Mouse (Mus musculus) lung, embryonic 16.5 days (tissue): ENCODE data around the gene Nkx2-2. TPM values are rescaled to one million over a fixed set of nuclear protein-coding genes. Genes with fewer than 3 reads are reported as not detected.
A peak's percentile ranks its signal among the peaks of the same experiment; 100 is the strongest.

Experiments
- ATAC-seq: fragments of 200-750 bp; cut with Nextera tagmentation; 2 replicates; pipeline ENCODE4 v1.8.0; 2017; ENCODE audit warnings: low read depth, mild to moderate bottlenecking, moderate library complexity
- H3K27ac ChIP-seq: fragments of 300-500 bp; sonication (generic); 2 replicates; pipeline ENCODE4 v1.5.1; 2014; ENCODE audit warnings: mild to moderate bottlenecking, control low read depth, low read length
- H3K27me3 ChIP-seq: fragments of 300-500 bp; sonication (generic); 2 replicates; pipeline ENCODE4 v1.6.1; 2014; ENCODE audit warnings: low read depth, low read length, mixed read lengths; ENCODE audit not compliant: control insufficient read depth, insufficient read depth
- H3K36me3 ChIP-seq: fragments of 300-500 bp; sonication (generic); 2 replicates; pipeline ENCODE4 v1.6.1; 2014; ENCODE audit warnings: low read length; ENCODE audit not compliant: control insufficient read depth, insufficient read depth
- H3K4me1 ChIP-seq: fragments of 300-500 bp; sonication (generic); replicated peaks from 2 replicates; pipeline ENCODE4 v1.6.1; 2014; ENCODE audit warnings: low read length, mixed read lengths; ENCODE audit not compliant: control insufficient read depth, insufficient read depth
- H3K4me2 ChIP-seq: fragments of 300-500 bp; sonication (generic); 2 replicates; pipeline ENCODE4 v1.6.1; 2014; ENCODE audit warnings: low read depth, low read length, control low read depth
- H3K4me3 ChIP-seq: fragments of 300-500 bp; sonication (generic); 2 replicates; pipeline ENCODE4 v1.5.1; 2014; ENCODE audit warnings: mild to moderate bottlenecking, low read length, control low read depth
- H3K9ac ChIP-seq: fragments of 300-500 bp; sonication (generic); 2 replicates; pipeline ENCODE4 v1.6.1; 2014; ENCODE audit warnings: low read length, control low read depth
- H3K9me3 ChIP-seq: fragments of 300-500 bp; sonication (generic); 2 replicates; pipeline ENCODE4 v1.6.1; 2016; ENCODE audit warnings: low read length; ENCODE audit not compliant: control insufficient read depth
- WGBS: fragments of 180-500 bp; shearing (Covaris S2); extraction: QIAGEN DNeasy Blood & Tissue Kit; methylation state at CpG from one replicate; pipeline ENCODE4 v1.1.7; 2014; 5-methylcytosine and 5-hydroxymethylcytosine counted together
- polyA plus RNA-seq: library from polyadenylated mRNA; unstranded; fragments of >200 nt; fragmentation: Nextera tagmentation; extraction: Ambion mirVana; gene quantifications from 2 replicates; pipeline ENCODE4 v1.2.1, GENCODE M21; 2015

Gene Nkx2-2
- polyA plus RNA-seq = not detected in 2 replicates

DNA sequence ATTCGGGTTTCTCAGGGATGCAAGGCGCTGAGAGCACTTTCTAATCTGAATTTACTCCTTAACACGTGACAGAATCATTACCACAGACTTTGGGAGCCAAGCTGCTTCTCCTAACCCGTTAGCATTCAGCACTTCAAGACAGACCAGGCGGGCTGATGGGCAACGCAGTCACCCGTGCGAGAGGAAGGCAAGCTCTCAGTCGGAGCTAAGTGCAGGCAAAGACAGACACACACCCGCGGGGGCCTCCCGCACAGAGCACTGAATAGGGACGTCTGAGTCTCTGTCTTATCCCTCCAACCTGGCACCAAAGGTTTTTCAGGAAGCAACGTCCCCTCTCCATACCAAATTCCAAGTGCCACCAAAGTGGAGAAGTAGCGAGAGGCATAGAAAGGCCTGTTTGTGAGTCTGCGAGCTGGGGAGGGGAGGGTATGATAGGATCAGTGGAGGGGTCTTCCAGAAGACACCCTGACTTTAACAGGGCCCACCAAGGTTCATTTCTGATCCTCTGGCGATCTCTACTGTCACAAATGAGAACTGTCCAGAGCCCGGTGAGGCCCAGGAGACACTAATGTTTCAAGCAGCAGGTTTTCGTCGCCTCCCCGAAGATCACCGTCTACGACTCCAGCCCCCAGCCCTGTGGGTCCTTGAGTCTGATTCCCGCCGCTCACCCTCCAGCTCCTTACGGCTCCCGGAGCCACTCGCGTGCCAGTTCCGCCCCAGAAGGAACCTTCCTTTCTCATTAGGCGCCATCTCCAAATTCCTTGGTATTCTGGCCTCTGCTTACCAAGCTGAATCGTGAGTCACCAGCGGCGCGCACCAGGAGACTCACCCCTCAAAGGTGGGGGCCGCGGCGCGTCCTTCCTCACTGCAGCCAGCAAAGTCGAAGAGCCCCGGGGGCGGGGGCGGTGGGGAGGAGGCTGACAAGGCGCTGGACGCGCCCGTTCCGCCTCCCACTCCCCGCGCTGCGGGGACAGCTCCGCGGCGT lies at the start of gene Nkx2-2:
TSS of gene Nkx2-2 (minus strand) at position 973 of the 985 bp plus-strand sequence.
- no peaks in the 10 kb centered on the region for H3K36me3 ChIP-seq
- peaks cover 27% of the 10 kb centered on the region for H3K4me1 ChIP-seq
- H3K4me2 ChIP-seq = peak within 1 kb of the TSS; percentile 57
- no peak within 1 kb of the TSS for H3K27ac ChIP-seq
- H3K4me3 ChIP-seq = peak within 1 kb of the TSS; percentile 38
- under 1% methylated on average over 52 of the region's 54 CpGs for WGBS
- ATAC-seq = no peak
- H3K9me3 ChIP-seq = no peaks in the 10 kb centered on the region
- peaks cover 87% of the 10 kb centered on the region for H3K27me3 ChIP-seq
- H3K9ac ChIP-seq = no peak within 1 kb of the TSS

GRCm38 (mm10) chr2:147235707-147236290 lies 41.8 kb upstream of the Nkx2-2 start:
- no peak for ATAC-seq
- WGBS = 87% methylated on average over 25 of the region's 25 CpGs
- Histone ChIP-seq H3K4me1 (no peaks in the 10 kb centered on the region), H3K4me2 (no peak overlapping the region), H3K36me3 (no peaks in the 10 kb centered on the region), H3K4me3 (no peak overlapping the region), H3K9me3 (no peaks in the 10 kb centered on the region), H3K27me3 (no peaks in the 10 kb centered on the region), H3K27ac (no peak overlapping the region), H3K9ac (no peak overlapping the region)

DNA sequence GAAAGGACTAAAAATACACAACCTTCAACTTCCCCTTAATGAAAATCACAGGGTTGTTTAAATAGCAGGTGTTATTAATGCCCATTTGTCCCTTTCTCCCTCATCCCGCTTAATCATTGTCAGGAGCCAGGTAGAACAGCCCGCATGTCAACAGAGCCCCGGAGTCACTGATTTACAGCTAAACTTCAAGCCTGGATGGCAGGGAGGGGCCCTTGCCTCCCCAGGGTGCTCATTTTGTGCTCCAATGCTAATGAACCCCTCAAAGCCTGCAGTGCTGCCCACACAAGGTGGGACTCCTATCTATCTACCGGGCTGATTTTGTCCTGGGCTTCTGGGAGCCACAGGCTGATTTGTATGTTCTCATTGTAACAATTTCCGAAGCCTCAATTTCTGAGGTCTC lies 37.1 kb upstream of the Nkx2-2 start:
- 43% methylated on average over 5 of the region's 5 CpGs for WGBS
- Histone ChIP-seq H3K36me3 (no peaks in the 10 kb centered on the region), H3K27me3 (no peaks in the 10 kb centered on the region), H3K4me3 (no peak overlapping the region), H3K4me2 (no peak overlapping the region), H3K9me3 (no peaks in the 10 kb centered on the region), H3K4me1 (no peaks in the 10 kb centered on the region), H3K27ac (no peak overlapping the region), H3K9ac (no peak overlapping the region)
- ATAC-seq = no peak

DNA sequence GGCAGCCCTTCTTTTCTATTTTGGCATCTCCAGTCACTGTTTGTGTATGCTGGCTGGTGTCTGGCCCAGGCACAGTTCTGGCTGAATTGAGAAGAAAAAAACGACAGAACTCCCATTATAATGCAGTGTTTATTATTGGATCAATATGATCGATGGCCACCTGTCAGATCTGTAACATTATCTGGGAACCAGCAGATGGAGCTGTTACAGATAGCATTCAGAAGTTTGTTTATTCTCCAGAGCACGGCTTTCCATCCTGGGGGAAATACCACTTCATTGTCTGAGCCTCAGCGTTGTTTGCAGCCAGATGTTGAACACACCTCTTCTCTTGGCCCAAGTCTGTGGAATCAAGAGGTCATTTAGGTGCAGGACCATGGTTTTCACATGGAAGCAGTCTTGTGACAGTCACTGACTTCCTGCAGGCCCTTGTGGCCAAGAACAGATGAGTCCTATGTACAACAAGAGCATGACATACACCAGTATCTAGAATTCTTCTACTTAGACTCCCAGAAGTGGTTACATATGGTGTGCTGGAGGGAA lies 11.1 kb upstream of the Nkx2-2 start:
- no peaks in the 10 kb centered on the region for H3K4me1 ChIP-seq
- H3K9ac ChIP-seq = no peak overlapping the region
- H3K36me3 ChIP-seq = no peaks in the 10 kb centered on the region
- H3K4me2 ChIP-seq = no peak overlapping the region
- H3K4me3 ChIP-seq = no peak overlapping the region
- peaks cover 4% of the 10 kb centered on the region; the same call in 1 of the 2 replicates for H3K27me3 ChIP-seq
- ATAC-seq = no peak
- WGBS = 7% methylated on average over 4 of the region's 4 CpGs
- no peak overlapping the region for H3K27ac ChIP-seq
- H3K9me3 ChIP-seq = no peaks in the 10 kb centered on the region

- Histone ChIP-seq H3K27me3 (peaks cover 76% of the 10 kb centered on the region), H3K4me2 (peak overlapping the region; percentile 57), H3K9ac (no peak overlapping the region), H3K4me3 (peak overlapping the region; percentile 38), H3K36me3 (no peaks in the 10 kb centered on the region), H3K9me3 (no peaks in the 10 kb centered on the region), H3K27ac (no peak overlapping the region), H3K4me1 (peaks cover 20% of the 10 kb centered on the region)
- under 1% methylated on average over 57 of the region's 71 CpGs for WGBS
- peak; percentile 13; the same call in 1 of the 2 replicates for ATAC-seq
Observed at GRCm38 (mm10) chr2:147194711-147195615, 920 bp upstream of the Nkx2-2 start.

DNA sequence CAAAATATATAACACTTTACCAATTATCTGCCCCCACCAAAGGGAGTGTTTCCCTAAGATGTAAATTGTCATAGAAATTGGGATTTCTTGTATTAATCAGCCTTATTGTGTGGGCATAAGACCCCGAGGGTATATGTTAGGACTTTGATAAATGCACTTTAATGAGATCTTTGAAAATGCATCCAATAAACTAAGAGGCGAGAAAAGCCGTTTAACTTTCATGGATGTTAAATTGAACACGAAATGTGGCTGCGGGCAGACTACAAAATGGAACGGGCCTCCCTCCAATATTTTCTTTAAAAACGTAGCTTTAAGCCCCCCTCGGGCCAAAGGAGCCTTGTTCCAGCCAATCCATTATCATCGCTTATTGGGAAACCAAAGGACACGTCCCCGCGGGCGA lies 1.3 kb downstream of the Nkx2-2 start:
- Histone ChIP-seq H3K27me3 (peaks cover 92% of the 10 kb centered on the region), H3K36me3 (no peaks in the 10 kb centered on the region), H3K4me3 (no peak overlapping the region), H3K9me3 (no peaks in the 10 kb centered on the region), H3K4me1 (peaks cover 27% of the 10 kb centered on the region), H3K9ac (no peak overlapping the region), H3K4me2 (no peak overlapping the region), H3K27ac (no peak overlapping the region)
- no peak for ATAC-seq
- 4% methylated on average over 13 of the region's 13 CpGs for WGBS

- peak; percentile 86 for ATAC-seq
- peak overlapping the region; percentile 21; the same call in 1 of the 2 replicates for H3K4me2 ChIP-seq
- H3K36me3 ChIP-seq = no peaks in the 10 kb centered on the region
- no peaks in the 10 kb centered on the region for H3K9me3 ChIP-seq
- H3K4me3 ChIP-seq = no peak overlapping the region
- H3K9ac ChIP-seq = no peak overlapping the region
- peaks cover 97% of the 10 kb centered on the region for H3K27me3 ChIP-seq
- peaks cover 27% of the 10 kb centered on the region for H3K4me1 ChIP-seq
- under 1% methylated on average over 27 of the region's 27 CpGs for WGBS
- no peak overlapping the region for H3K27ac ChIP-seq
Observed at GRCm38 (mm10) chr2:147190316-147191021, 3.6 kb downstream of the Nkx2-2 start.

DNA sequence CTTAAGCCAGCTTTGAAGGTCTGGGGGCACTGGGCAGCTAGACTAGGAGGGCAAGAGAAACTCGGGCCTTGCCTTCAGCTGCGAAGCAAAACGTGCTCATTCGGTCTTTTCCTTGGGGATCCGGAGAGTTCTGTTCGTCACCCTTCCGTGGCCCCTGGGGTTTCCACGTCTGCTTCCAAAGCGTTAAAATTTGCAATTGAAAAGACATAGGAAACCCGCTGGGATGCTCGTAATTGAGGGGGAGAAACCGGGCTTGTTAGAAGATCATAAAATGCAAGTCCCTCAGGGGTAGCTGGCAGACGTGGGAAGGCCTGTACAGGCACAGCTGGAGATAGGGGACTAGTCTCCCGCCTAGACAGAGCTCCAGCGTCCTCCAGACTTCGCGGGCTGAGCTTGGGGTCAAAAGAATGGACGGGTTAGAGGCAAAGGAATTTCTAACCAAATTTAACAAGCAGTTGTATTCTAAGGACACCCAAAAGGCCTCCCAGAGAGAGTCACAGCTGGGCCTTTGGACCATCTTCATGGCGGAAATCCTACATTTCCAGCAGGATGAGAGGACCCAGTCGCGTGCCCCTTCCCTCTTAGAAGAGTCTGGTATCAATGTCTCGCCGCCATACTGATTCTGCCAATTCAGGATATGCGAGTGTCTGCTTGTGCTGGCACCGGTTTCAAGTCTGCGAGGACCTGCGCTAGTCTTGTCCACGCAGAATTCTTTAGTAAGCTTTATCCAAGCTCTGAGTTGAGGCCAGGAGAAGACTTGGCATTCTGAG lies 4.3 kb downstream of the Nkx2-2 start:
- peak overlapping the region; percentile 21; the same call in 1 of the 2 replicates for H3K4me2 ChIP-seq
- H3K27me3 ChIP-seq = peaks cover 94% of the 10 kb centered on the region
- WGBS = 3% methylated on average over 28 of the region's 28 CpGs
- no peaks in the 10 kb centered on the region for H3K9me3 ChIP-seq
- no peak overlapping the region for H3K4me3 ChIP-seq
- ATAC-seq = no peak
- H3K27ac ChIP-seq = no peak overlapping the region
- peaks cover 22% of the 10 kb centered on the region for H3K4me1 ChIP-seq
- no peaks in the 10 kb centered on the region for H3K36me3 ChIP-seq
- no peak overlapping the region for H3K9ac ChIP-seq
